Mouse (Mus musculus) intestine, embryonic 14.5 days (tissue): Measurements from ENCODE around the gene Pyroxd1. TPM values are rescaled to one million over a fixed set of nuclear protein-coding genes. Genes with fewer than 3 reads are reported as not detected.

Source experiments
- ATAC-seq: fragments of 200-750 bp; cut with Nextera tagmentation; replicated peaks from 2 replicates; pipeline ENCODE4 v1.8.0; 2017; ENCODE audit warnings: low read depth, moderate number of reproducible peaks, moderate TSS enrichment, moderate library complexity; ENCODE audit not compliant: low FRiP score, low TSS enrichment
- DNase-seq: peaks from one replicate; pipeline ENCODE4 v3.0.0-alpha.2; 2018; ENCODE audit warnings: low spot score
- H3K27ac ChIP-seq: fragments of 300-500 bp; sonication (generic); 2 replicates; pipeline ENCODE4 v1.5.1; 2014; ENCODE audit warnings: low read depth, mild to moderate bottlenecking, control low read depth
- H3K27me3 ChIP-seq: fragments of 300-500 bp; sonication (generic); replicated peaks from 2 replicates; pipeline ENCODE4 v1.6.1; 2014; ENCODE audit warnings: low read length, control low read depth; ENCODE audit not compliant: control insufficient read depth, insufficient read depth
- H3K36me3 ChIP-seq: fragments of 300-500 bp; sonication (generic); 2 replicates; pipeline ENCODE4 v1.6.1; 2014; ENCODE audit warnings: low read length, control low read depth; ENCODE audit not compliant: control insufficient read depth, insufficient read depth
- H3K4me1 ChIP-seq: fragments of 300-500 bp; sonication (generic); replicated peaks from 2 replicates; pipeline ENCODE4 v1.6.1; 2014; ENCODE audit warnings: low read length, control low read depth, mixed read lengths; ENCODE audit not compliant: control insufficient read depth, insufficient read depth
- H3K4me2 ChIP-seq: fragments of 300-500 bp; sonication (generic); 2 replicates; pipeline ENCODE4 v1.6.1; 2014; ENCODE audit warnings: low read length
- H3K4me3 ChIP-seq: fragments of 300-500 bp; sonication (generic); 2 replicates; pipeline ENCODE4 v1.5.1; 2014; ENCODE audit warnings: low read depth, low read length, control low read depth, mixed read lengths
- H3K9ac ChIP-seq: fragments of 300-500 bp; sonication (generic); 2 replicates; pipeline ENCODE4 v1.6.1; 2014; ENCODE audit warnings: mild to moderate bottlenecking, low read length
- H3K9me3 ChIP-seq: fragments of 300-500 bp; sonication (generic); 2 replicates; pipeline ENCODE4 v1.6.1; 2016; ENCODE audit warnings: low read length, control low read depth; ENCODE audit not compliant: control insufficient read depth
- WGBS: fragments of 180-500 bp; shearing (Covaris S2); extraction: QIAGEN DNeasy Blood & Tissue Kit; methylation state at CpG from one replicate; pipeline ENCODE4 v1.1.7; 2014; 5-methylcytosine and 5-hydroxymethylcytosine counted together
- polyA plus RNA-seq: library from polyadenylated mRNA; unstranded; fragments of >200 nt; fragmentation: Nextera tagmentation; extraction: Ambion mirVana; gene quantifications from 2 replicates; pipeline ENCODE4 v1.2.1, GENCODE M21; 2014

The Pyroxd1 gene
- polyA plus RNA-seq, 1 experiment from 2014 or later: 14.2 TPM

GRCm38 (mm10) chr6:142411140-142411539 lies 65.7 kb downstream of the Pyroxd1 start:
- Histone ChIP-seq H3K4me3 (no peak overlapping the region), H3K27me3 (peaks cover 31% of the 10 kb centered on the region), H3K27ac (no peak overlapping the region), H3K9ac (no peak overlapping the region), H3K4me2 (no peak overlapping the region), H3K9me3 (no peaks in the 10 kb centered on the region), H3K36me3 (no peaks in the 10 kb centered on the region), H3K4me1 (peaks cover 4% of the 10 kb centered on the region; the same call in 1 of the 2 replicates)
- ATAC-seq (no peak), DNase-seq (no peak)
- WGBS: 33% methylated on average over 1 of the region's 1 CpGs

Other genes starting within 250 kb of the Pyroxd1 start
- gene Slco1a6, start 137.1 kb upstream of the Pyroxd1 start, polyA plus RNA-seq: 0.26 TPM in 1 of 2 replicates, not detected in the other
- gene Iapp, start 47.2 kb upstream of the Pyroxd1 start, polyA plus RNA-seq: 0.81 and 34.1 TPM in 2 replicates
- gene Slco1a5, start 22.7 kb upstream of the Pyroxd1 start, polyA plus RNA-seq: 0.22 TPM in 1 of 2 replicates, not detected in the other
- gene Recql, start 41.4 kb downstream of the Pyroxd1 start, polyA plus RNA-seq: 25.0 and 26.5 TPM in 2 replicates
- 93.3 and 97.0 TPM in 2 replicates for gene Golt1b, start 41.6 kb downstream of the Pyroxd1 start, polyA plus RNA-seq
- gene Spx, start 67.8 kb downstream of the Pyroxd1 start, polyA plus RNA-seq: 0.50 and 1.1 TPM in 2 replicates
- gene Gys2, start 127.5 kb downstream of the Pyroxd1 start, polyA plus RNA-seq: not detected in 2 replicates
- gene Ldhb, start 162.3 kb downstream of the Pyroxd1 start, polyA plus RNA-seq: 149 and 183 TPM in 2 replicates
- 52.2 and 55.3 TPM in 2 replicates for gene Kcnj8, start 226.0 kb downstream of the Pyroxd1 start, polyA plus RNA-seq